16 mouse cellular contexts compared by ENCODE assay signal in genomic region chr13:11210109-11210508, GRCm38 (mm10).
A peak's percentile ranks its signal among the peaks of the same experiment; 100 is the strongest.
DNase-seq lines count a peak whose midpoint lies in the region; TF ChIP-seq lines count a peak whose summit lies in the region.
"Had no signal": no experiment of that assay in that cellular context is flagged by ENCODE, and none has a peak within 500 bp of the region (broad histone marks: within the 10 kb centered on the region; RNA-seq: fewer than 3 reads in every experiment).

No protein-coding gene starts in this region.

- H3K36me3 ChIP-seq in ES-E14 (ENCODE audit: control insufficient read depth, insufficient read depth, low read length, poor library complexity, severe bottlenecking) = no peaks in the 10 kb centered on the region
- H3K36me3 ChIP-seq: hindbrain, embryonic 10.5 days; neural tube, embryonic 12.5 days; stomach, embryonic 15.5 days had no signal

- H3K4me1 ChIP-seq in ES-E14 (ENCODE audit: control insufficient read depth in 2 of 2, insufficient read depth in 2 of 2, low read length in 2 of 2, poor library complexity in 1 of 2) = no peaks in the 10 kb centered on the region
- H3K4me1 ChIP-seq: hindbrain, embryonic 10.5 days; neural tube, embryonic 12.5 days; stomach, embryonic 15.5 days had no signal

- DNase-seq in embryo, embryonic 10.5 days (ENCODE audit: low spot score) = peak; percentile 14
- DNase-seq in embryo, embryonic 9.5 days (ENCODE audit: extremely low spot score) = no peak
- DNase-seq in layer of hippocampus, adult 2 months (ENCODE audit: low spot score in 2 of 2) = no peak
- DNase-seq in layer of hippocampus, adult 9-10 months (ENCODE audit: low spot score) = no peak
- DNase-seq in 3T3-L1 (ENCODE audit: low read depth, low spot score) = peak; percentile 1
- DNase-seq in ES-E14 (ENCODE audit: low read depth, low spot score) = peak; percentile 26
- DNase-seq in right cerebral cortex, adult 18-20 months = no peak
- no peak for DNase-seq in urinary bladder, postnatal 14 days (ENCODE audit: low spot score)
- DNase-seq: B cell, adult 2 months; cerebellum, adult 9-10 months; gastrocnemius, postnatal 36 days; left cerebral cortex, postnatal 4 days; liver, postnatal 0 days had no signal

- no peak overlapping the region for H3K27ac ChIP-seq in layer of hippocampus, adult 2 months
- no peak overlapping the region for H3K27ac ChIP-seq in ES-E14 (ENCODE audit: insufficient read depth, low read depth, low read length, poor library complexity, severe bottlenecking)
- H3K27ac ChIP-seq: hindbrain, embryonic 10.5 days; neural tube, embryonic 12.5 days; stomach, embryonic 15.5 days had no signal

- no peak overlapping the region for H3K4me3 ChIP-seq in layer of hippocampus, adult 2 months
- H3K4me3 ChIP-seq in ES-E14 (ENCODE audit: insufficient read depth in 1 of 2, low read depth in 1 of 2, low read length in 2 of 2, poor library complexity in 1 of 2, severe bottlenecking in 1 of 2) = no peak overlapping the region
- H3K4me3 ChIP-seq: hindbrain, embryonic 10.5 days; neural tube, embryonic 12.5 days; stomach, embryonic 15.5 days had no signal

- H3K9ac ChIP-seq in ES-E14 (ENCODE audit: insufficient read depth, low read depth, low read length, poor library complexity, severe bottlenecking) = no peak overlapping the region
- H3K9ac ChIP-seq: liver, postnatal 0 days; neural tube, embryonic 12.5 days; stomach, embryonic 15.5 days had no signal

- no peaks in the 10 kb centered on the region for H3K9me3 ChIP-seq in ES-E14 (ENCODE audit: control insufficient read depth, insufficient read depth, low read depth, low read length)
- H3K9me3 ChIP-seq: hindbrain, embryonic 10.5 days; neural tube, embryonic 12.5 days; stomach, embryonic 15.5 days had no signal

- peak; percentile 44 for TF ChIP-seq CTCF in layer of hippocampus, adult 2 months (conservative IDR thresholded peaks at IDR 0.05)

- in situ Hi-C loops in ES-E14 (cut with MboI; ENCODE audit: low sequenced_read_pairs in 2 of 2, unreplicated experiment in 2 of 2) = no loop called here

TF ChIP-seq in ES-E14, 5 proteins besides CTCF, POLR2A, EP300 and RAD21:
- TF ChIP-seq MAFK (IDR thresholded peaks at IDR 0.05; ENCODE audit: insufficient read depth, low read depth, low read length) (no peak), CHD2 (IDR thresholded peaks at IDR 0.05; ENCODE audit: low read depth, low read length) (no peak), ZNF384 (IDR thresholded peaks at IDR 0.05; ENCODE audit: low read depth, low read length) (0 out of 2 replicates have a peak, but pooled peaks have one; percentile 10), ZC3H11A (IDR thresholded peaks at IDR 0.05; ENCODE audit: borderline replicate concordance, low read depth, low read length) (no peak), HCFC1 (IDR thresholded peaks at IDR 0.05; ENCODE audit: borderline replicate concordance, insufficient read depth, low read length) (no peak)

Comparison
In these comparisons a context has a peak if more than half of its experiments do, and no peak if none do; other contexts are left out.
1. DNase-seq: peak in embryo, embryonic 10.5 days (single experiment), 3T3-L1 (single experiment) and ES-E14 (single experiment); none in embryo, embryonic 9.5 days (single experiment), layer of hippocampus, adult 2 months (0 of 2), layer of hippocampus, adult 9-10 months (single experiment), right cerebral cortex, adult 18-20 months (single experiment) and urinary bladder, postnatal 14 days (single experiment).